Mouse (Mus musculus): Measurements from ENCODE around the gene Dlx3. TPM values are rescaled to one million over a fixed set of nuclear protein-coding genes. Genes with fewer than 3 reads are reported as not detected.

The Dlx3 gene
- polyA plus RNA-seq, 1 experiment from 2014 or later = 0.63 TPM

DNA sequence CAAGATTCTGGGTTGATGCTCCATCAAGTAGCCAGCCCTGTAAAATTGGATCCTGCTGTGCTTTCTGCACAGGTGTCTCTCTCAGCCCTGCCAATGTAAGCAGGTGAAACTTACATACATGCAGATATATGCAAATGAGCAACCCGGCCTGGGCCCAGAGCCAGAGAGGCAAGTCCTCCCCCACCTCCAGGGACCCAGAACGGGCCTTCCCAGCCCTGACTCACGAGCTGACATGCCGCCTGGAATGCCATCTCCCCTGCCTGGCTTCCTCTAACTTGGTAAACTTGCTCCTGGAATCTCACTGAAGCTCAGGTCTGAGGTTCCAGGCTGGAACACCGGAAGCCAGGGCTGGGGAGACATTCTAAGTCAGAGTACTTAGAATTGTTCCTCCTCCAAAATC lies 33.2 kb downstream of the Dlx3 start:
- 26% methylated on average over 5 of the region's 5 CpGs for WGBS
- peaks cover 63% of the 10 kb centered on the region for H3K27me3 ChIP-seq (replicated peaks; ENCODE audit: control insufficient read depth, insufficient read depth, low read length)
- H3K4me3 ChIP-seq (ENCODE audit: low read depth, low read length) = no peak overlapping the region

DNA sequence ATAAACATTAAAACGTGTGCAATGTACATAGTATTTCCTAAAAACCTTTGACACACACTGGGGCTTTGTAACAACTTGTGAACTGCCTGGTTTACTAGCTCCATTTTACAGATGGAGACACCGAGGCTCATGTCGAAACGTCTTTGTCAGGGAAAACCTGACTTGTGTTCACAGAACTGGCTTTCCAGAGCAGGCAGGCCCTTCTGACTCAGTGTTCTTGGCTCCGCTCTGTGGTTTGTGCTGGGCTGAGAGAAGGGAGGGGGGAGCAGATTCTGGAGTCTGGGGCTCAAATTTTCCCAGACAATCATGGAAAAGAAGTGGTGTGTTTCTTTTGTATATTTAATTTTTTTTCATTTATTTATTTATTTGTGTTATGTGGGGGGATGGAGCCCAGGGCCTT lies 33.8 kb downstream of the Dlx3 start:
- no peaks in the 10 kb centered on the region for H3K36me3 ChIP-seq (ENCODE audit: control insufficient read depth, insufficient read depth, low read length)
- ATAC-seq (replicated peaks; ENCODE audit: low FRiP score) (no peak), DNase-seq (ENCODE audit: low spot score) (no peak)
- WGBS = 68% methylated on average over 5 of the region's 5 CpGs
- H3K27me3 ChIP-seq (replicated peaks; ENCODE audit: control insufficient read depth, insufficient read depth, low read length) = peaks cover 59% of the 10 kb centered on the region
- H3K27ac ChIP-seq (ENCODE audit: low read depth, low read length) = no peak overlapping the region
- no peaks in the 10 kb centered on the region for H3K9me3 ChIP-seq (ENCODE audit: control insufficient read depth, low read length)
- no peak overlapping the region for H3K4me2 ChIP-seq
- no peak overlapping the region for H3K4me3 ChIP-seq (ENCODE audit: low read depth, low read length)
- no peak overlapping the region for H3K9ac ChIP-seq (ENCODE audit: low read depth, low read length)
- no peaks in the 10 kb centered on the region for H3K4me1 ChIP-seq (replicated peaks; ENCODE audit: control insufficient read depth, insufficient read depth, low read length)

More for the DNA sequence above, 33.2 kb downstream of the Dlx3 start:
- no peak for ATAC-seq (replicated peaks; ENCODE audit: low FRiP score)
- H3K27ac ChIP-seq (ENCODE audit: low read depth, low read length) = no peak overlapping the region
- DNase-seq (ENCODE audit: low spot score) = no peak
- no peaks in the 10 kb centered on the region for H3K36me3 ChIP-seq (ENCODE audit: control insufficient read depth, insufficient read depth, low read length)
- no peaks in the 10 kb centered on the region for H3K4me1 ChIP-seq (replicated peaks; ENCODE audit: control insufficient read depth, insufficient read depth, low read length)
- H3K4me2 ChIP-seq = no peak overlapping the region
- no peaks in the 10 kb centered on the region for H3K9me3 ChIP-seq (ENCODE audit: control insufficient read depth, low read length)
- no peak overlapping the region for H3K9ac ChIP-seq (ENCODE audit: low read depth, low read length)

DNA sequence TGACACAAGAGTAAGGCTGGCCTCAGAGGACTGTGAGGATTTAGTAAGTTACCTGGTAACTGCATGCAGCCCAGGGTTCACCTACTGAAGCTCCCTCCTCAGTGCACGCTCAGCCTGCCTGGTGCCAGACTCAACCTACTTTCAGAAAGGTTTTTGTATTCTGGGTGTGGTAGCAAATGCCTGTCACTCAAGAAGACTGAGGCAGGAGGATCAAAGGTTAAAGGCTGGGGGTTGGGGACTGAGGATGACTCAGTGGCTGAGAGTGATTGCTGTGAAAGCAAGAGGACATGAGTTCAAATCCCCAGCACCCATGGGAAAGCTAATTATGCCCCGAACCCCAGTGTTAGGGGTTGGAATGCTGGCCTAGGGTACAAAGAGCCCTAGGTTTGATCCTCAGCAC lies 35.6 kb downstream of the Dlx3 start:
- Histone ChIP-seq H3K27me3 (replicated peaks; ENCODE audit: control insufficient read depth, insufficient read depth, low read length) (peaks cover 40% of the 10 kb centered on the region), H3K9ac (ENCODE audit: low read depth, low read length) (no peak overlapping the region)

GRCm38 (mm10) chr11:95157356-95157755 lies 37.4 kb downstream of the Dlx3 start:
- Histone ChIP-seq H3K4me3 (ENCODE audit: low read depth, low read length) (no peak overlapping the region), H3K4me1 (replicated peaks; ENCODE audit: control insufficient read depth, insufficient read depth, low read length) (no peaks in the 10 kb centered on the region), H3K9ac (ENCODE audit: low read depth, low read length) (no peak overlapping the region), H3K36me3 (ENCODE audit: control insufficient read depth, insufficient read depth, low read length) (no peaks in the 10 kb centered on the region), H3K27ac (ENCODE audit: low read depth, low read length) (no peak overlapping the region), H3K4me2 (no peak overlapping the region), H3K9me3 (ENCODE audit: control insufficient read depth, low read length) (no peaks in the 10 kb centered on the region), H3K27me3 (replicated peaks; ENCODE audit: control insufficient read depth, insufficient read depth, low read length) (peaks cover 22% of the 10 kb centered on the region)
- 57% methylated on average over 5 of the region's 5 CpGs for WGBS
- DNase-seq (ENCODE audit: low spot score) (no peak), ATAC-seq (replicated peaks; ENCODE audit: low FRiP score) (no peak)

More for the DNA sequence above, 35.6 kb downstream of the Dlx3 start:
- Histone ChIP-seq H3K4me3 (ENCODE audit: low read depth, low read length) (no peak overlapping the region), H3K4me2 (no peak overlapping the region), H3K9me3 (ENCODE audit: control insufficient read depth, low read length) (no peaks in the 10 kb centered on the region), H3K36me3 (ENCODE audit: control insufficient read depth, insufficient read depth, low read length) (no peaks in the 10 kb centered on the region), H3K4me1 (replicated peaks; ENCODE audit: control insufficient read depth, insufficient read depth, low read length) (no peaks in the 10 kb centered on the region), H3K27ac (ENCODE audit: low read depth, low read length) (no peak overlapping the region)
- DNase-seq (ENCODE audit: low spot score) (no peak), ATAC-seq (replicated peaks; ENCODE audit: low FRiP score) (no peak)
- WGBS = 79% methylated on average over 2 of the region's 2 CpGs

- Histone ChIP-seq H3K27ac (ENCODE audit: low read depth, low read length) (no peak overlapping the region), H3K27me3 (replicated peaks; ENCODE audit: control insufficient read depth, insufficient read depth, low read length) (peaks cover 17% of the 10 kb centered on the region)
Measured at GRCm38 (mm10) chr11:95157872-95158271, 38.0 kb downstream of the Dlx3 start.

DNA sequence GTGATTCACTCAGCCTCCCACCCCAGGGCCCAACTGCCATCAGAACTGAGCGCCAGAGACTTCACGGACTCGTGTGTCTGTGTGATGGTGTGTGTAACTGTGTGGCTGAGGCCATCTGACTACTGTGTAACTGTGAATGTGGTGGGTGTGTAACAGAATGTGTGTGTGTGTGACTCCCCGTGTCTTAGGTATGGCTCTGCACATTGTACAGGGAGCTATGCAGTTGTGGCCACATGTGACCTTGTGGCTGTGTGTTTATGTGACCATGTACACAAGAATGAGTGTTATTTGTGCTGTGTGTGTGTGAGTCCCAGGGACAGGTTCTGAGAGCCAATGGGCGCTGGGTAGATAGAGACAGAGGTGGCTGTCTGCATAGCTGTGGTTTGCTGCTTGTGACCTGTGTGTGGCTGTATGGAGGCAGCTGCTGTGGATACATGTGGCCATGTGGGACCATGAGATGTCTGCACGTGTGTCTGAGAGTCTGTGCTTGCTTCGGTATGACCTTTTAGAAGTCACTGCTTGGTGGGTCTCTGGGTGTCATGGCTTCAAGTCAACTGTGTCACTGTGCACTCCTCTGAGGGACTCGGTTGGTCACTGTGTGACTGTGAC lies 39.9 kb downstream of the Dlx3 start:
- ATAC-seq (replicated peaks; ENCODE audit: low FRiP score) = no peak
- H3K4me3 ChIP-seq (ENCODE audit: low read depth, low read length) = no peak overlapping the region
- peaks cover 8% of the 10 kb centered on the region for H3K27me3 ChIP-seq (replicated peaks; ENCODE audit: control insufficient read depth, insufficient read depth, low read length)

More at GRCm38 (mm10) chr11:95157872-95158271, 38.0 kb downstream of the Dlx3 start:
- Histone ChIP-seq H3K36me3 (ENCODE audit: control insufficient read depth, insufficient read depth, low read length) (no peaks in the 10 kb centered on the region), H3K4me2 (no peak overlapping the region), H3K9me3 (ENCODE audit: control insufficient read depth, low read length) (no peaks in the 10 kb centered on the region), H3K4me1 (replicated peaks; ENCODE audit: control insufficient read depth, insufficient read depth, low read length) (no peaks in the 10 kb centered on the region), H3K9ac (ENCODE audit: low read depth, low read length) (no peak overlapping the region), H3K4me3 (ENCODE audit: low read depth, low read length) (no peak overlapping the region)
- no peak for ATAC-seq (replicated peaks; ENCODE audit: low FRiP score)
- no peak for DNase-seq (ENCODE audit: low spot score)
- WGBS = 60% methylated on average over 5 of the region's 5 CpGs

DNA sequence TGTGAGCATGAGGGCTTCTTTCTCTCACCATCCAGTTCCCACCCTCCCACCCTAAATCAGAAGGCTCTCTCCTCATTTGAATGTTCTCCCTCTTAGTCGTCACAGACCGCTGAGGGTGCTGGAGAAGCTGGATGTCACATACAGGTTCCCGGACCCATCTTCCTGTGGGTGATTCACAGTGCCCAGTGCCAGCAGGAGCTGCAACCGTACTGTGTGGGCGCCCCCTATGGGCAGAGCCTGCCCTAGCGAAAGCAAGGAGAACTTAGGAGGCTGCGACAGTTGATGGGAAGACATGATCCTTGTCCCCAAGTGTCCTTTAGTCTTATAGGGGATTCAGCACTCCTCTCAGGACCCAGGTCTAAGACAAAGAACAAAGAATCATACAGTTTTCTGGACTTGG lies 40.8 kb downstream of the Dlx3 start:
- Histone ChIP-seq H3K27ac (ENCODE audit: low read depth, low read length) (no peak overlapping the region), H3K36me3 (ENCODE audit: control insufficient read depth, insufficient read depth, low read length) (no peaks in the 10 kb centered on the region), H3K4me3 (ENCODE audit: low read depth, low read length) (no peak overlapping the region), H3K4me1 (replicated peaks; ENCODE audit: control insufficient read depth, insufficient read depth, low read length) (peaks cover 1% of the 10 kb centered on the region; the same call in 1 of the 2 replicates), H3K4me2 (no peak overlapping the region), H3K27me3 (replicated peaks; ENCODE audit: control insufficient read depth, insufficient read depth, low read length) (peaks cover 8% of the 10 kb centered on the region), H3K9me3 (ENCODE audit: control insufficient read depth, low read length) (no peaks in the 10 kb centered on the region), H3K9ac (ENCODE audit: low read depth, low read length) (no peak overlapping the region)
- no peak for ATAC-seq (replicated peaks; ENCODE audit: low FRiP score)
- DNase-seq (ENCODE audit: low spot score) = no peak
- 42% methylated on average over 7 of the region's 7 CpGs for WGBS

More for the DNA sequence above, 39.9 kb downstream of the Dlx3 start:
- H3K4me2 ChIP-seq = no peak overlapping the region
- H3K27ac ChIP-seq (ENCODE audit: low read depth, low read length) = no peak overlapping the region
- no peak overlapping the region for H3K9ac ChIP-seq (ENCODE audit: low read depth, low read length)
- WGBS = 76% methylated on average over 8 of the region's 8 CpGs
- H3K36me3 ChIP-seq (ENCODE audit: control insufficient read depth, insufficient read depth, low read length) = no peaks in the 10 kb centered on the region
- DNase-seq (ENCODE audit: low spot score) = no peak
- H3K4me1 ChIP-seq (replicated peaks; ENCODE audit: control insufficient read depth, insufficient read depth, low read length) = no peaks in the 10 kb centered on the region
- H3K9me3 ChIP-seq (ENCODE audit: control insufficient read depth, low read length) = no peaks in the 10 kb centered on the region

- Histone ChIP-seq H3K9ac (ENCODE audit: low read depth, low read length) (no peak overlapping the region), H3K27me3 (replicated peaks; ENCODE audit: control insufficient read depth, insufficient read depth, low read length) (peaks cover 8% of the 10 kb centered on the region)
- 67% methylated on average over 4 of the region's 4 CpGs for WGBS
Measured at GRCm38 (mm10) chr11:95161708-95162107, 41.8 kb downstream of the Dlx3 start.

GRCm38 (mm10) chr11:95165857-95166256 lies 45.9 kb downstream of the Dlx3 start:
- H3K4me3 ChIP-seq (ENCODE audit: low read depth, low read length) = no peak overlapping the region
- no peaks in the 10 kb centered on the region for H3K9me3 ChIP-seq (ENCODE audit: control insufficient read depth, low read length)
- H3K27ac ChIP-seq (ENCODE audit: low read depth, low read length) = no peak overlapping the region
- peaks cover 6% of the 10 kb centered on the region for H3K4me1 ChIP-seq (replicated peaks; ENCODE audit: control insufficient read depth, insufficient read depth, low read length)
- no peak for DNase-seq (ENCODE audit: low spot score)
- no peak for ATAC-seq (replicated peaks; ENCODE audit: low FRiP score)
- no peaks in the 10 kb centered on the region for H3K36me3 ChIP-seq (ENCODE audit: control insufficient read depth, insufficient read depth, low read length)
- H3K4me2 ChIP-seq = no peak overlapping the region
- 69% methylated on average over 5 of the region's 5 CpGs for WGBS
- H3K9ac ChIP-seq (ENCODE audit: low read depth, low read length) = no peak overlapping the region
- H3K27me3 ChIP-seq (replicated peaks; ENCODE audit: control insufficient read depth, insufficient read depth, low read length) = peaks cover 4% of the 10 kb centered on the region; the same call in 1 of the 2 replicates

More at GRCm38 (mm10) chr11:95161708-95162107, 41.8 kb downstream of the Dlx3 start:
- H3K27ac ChIP-seq (ENCODE audit: low read depth, low read length) = no peak overlapping the region
- H3K36me3 ChIP-seq (ENCODE audit: control insufficient read depth, insufficient read depth, low read length) = no peaks in the 10 kb centered on the region
- no peak overlapping the region for H3K4me3 ChIP-seq (ENCODE audit: low read depth, low read length)
- ATAC-seq (replicated peaks; ENCODE audit: low FRiP score) (no peak), DNase-seq (ENCODE audit: low spot score) (no peak)
- H3K4me2 ChIP-seq = no peak overlapping the region
- no peaks in the 10 kb centered on the region for H3K9me3 ChIP-seq (ENCODE audit: control insufficient read depth, low read length)
- peaks cover 6% of the 10 kb centered on the region for H3K4me1 ChIP-seq (replicated peaks; ENCODE audit: control insufficient read depth, insufficient read depth, low read length)
